Mouse (Mus musculus): ENCODE measurements around the gene Liph.
A peak's percentile ranks its signal among the peaks of the same experiment; 100 is the strongest.
"Not testable (repeated sequence)": the region's sequence is repeated elsewhere in the genome, so short reads cannot be mapped to it uniquely, and the experiment has no call there.

The Liph gene

DNA sequence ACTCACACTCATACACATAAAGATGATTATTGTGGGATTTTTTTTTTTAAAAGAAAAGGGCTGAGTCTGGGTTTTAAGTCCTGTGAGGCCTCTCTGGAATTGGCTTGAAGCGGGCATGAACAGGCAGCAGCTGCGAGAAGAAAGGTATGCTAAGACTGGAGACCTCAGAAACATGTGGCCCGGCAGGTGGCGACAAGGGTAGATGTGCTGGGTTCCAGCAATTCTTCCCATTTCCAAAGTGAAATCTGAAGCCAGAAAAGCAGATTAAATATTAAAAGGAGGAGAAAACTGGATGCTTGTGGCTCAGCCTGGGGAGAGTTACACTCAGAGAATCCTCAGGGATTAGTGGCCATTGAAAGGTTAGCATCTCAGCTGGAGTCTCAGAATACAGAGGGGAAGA is 24.0 kb downstream of the Liph start:
- DNase-seq: no peak

GRCm38 (mm10) chr16:21970536-21970935 is 24.9 kb downstream of the Liph start:
- no peak for DNase-seq

GRCm38 (mm10) chr16:21969874-21970273 is 25.6 kb downstream of the Liph start:
- DNase-seq: no peak

DNA sequence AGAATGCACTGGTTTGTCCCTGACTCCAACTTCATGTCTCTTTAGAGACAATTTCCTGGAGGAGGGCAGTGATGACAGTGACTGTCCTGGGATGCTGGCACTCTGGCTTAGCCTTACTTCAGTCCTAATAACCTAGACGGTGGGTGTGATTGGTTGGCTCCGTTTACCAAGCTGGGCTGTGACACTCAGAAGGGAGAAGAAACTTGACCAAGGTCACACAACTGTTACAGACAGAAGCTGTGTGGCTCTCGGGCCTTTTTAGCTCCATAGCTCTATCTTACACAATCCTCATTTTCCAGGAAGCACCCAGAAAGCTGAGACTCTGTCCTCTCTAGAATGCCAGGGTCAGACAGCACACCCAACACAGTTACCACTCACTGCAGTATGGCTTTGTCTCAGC is 29.9 kb downstream of the Liph start:
- DNase-seq: no peak

GRCm38 (mm10) chr16:21955591-21955990 is 39.9 kb downstream of the Liph start:
- no peak for DNase-seq

DNA sequence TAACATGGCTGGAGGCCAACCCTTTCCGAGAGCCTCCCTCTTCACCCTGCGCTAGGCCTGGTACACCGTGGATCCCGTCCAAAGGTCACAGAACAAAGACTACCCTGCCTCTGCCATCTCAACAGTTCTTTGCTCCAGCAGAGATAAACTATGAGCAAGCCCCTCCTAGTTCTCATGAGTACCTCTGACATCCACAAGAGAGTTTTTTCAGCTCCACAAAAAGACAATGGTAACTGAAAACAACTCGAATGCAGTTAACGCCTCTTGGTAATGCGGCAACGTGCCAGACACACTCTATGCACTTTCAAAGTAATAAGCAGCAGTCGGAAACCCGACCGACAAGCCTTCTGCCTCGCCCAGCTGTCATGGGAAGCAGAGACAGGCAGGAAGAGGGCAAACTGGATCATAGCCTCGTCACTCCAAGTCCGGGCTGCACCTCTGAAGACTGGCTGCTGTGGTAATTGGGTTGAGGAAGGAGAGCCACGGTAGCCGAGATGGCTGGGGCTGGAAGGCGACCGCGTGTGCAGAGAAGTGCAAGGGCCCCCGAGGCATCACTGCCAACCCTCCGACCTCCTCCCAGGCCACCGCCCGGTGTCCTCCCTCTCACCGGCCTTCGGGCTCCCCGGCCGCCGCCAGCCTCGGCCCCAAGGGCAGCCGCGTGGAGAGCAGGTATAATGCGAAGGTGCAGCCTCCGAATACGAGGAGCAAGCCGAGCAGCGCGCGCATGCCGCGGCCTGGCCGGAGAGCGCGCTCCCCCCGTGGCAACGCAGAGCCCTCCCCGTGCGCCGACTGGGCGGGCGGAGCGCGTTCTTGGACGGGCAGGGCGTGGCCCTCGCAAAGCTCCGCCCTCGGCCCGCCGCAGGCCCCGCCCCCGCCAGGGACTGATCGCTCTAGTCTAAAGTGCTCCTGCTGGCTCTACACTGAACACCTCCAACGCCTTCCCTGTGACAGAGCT is 48.4 kb downstream of the Liph start, which contains the start of gene Tmem41a:
Tmem41a (minus strand) TSS at position 792 of the 955 bp plus-strand sequence.
- peak; percentile 87 for DNase-seq

GRCm38 (mm10) chr16:21928471-21928870 is 67.0 kb downstream of the Liph start:
- no peak for DNase-seq

GRCm38 (mm10) chr16:21916681-21917080 is 78.8 kb downstream of the Liph start:
- DNase-seq: no peak

GRCm38 (mm10) chr16:21913347-21913746 is 82.1 kb downstream of the Liph start:
- peak; percentile 22 for DNase-seq

DNA sequence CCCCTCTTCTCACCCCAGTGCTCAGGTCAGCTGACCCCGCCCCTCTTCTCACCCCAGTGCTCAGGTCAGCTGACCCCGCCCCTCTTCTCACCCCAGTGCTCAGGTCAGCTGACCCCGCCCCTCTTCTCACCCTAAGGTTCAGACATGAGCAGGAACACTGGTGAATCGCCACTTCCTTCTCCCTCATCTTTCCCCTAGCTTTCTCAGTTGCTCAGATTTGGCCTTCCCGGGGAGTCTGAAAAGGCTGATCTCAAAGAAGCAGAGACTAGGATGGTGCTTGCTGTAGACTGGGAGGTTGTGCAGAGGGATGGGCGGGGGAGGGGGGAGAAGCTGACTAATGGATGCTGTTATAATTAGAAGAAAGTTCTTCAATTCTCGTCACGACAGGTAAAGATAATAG is 86.6 kb downstream of the Liph start:
- DNase-seq: not testable (repeated sequence)

DNA sequence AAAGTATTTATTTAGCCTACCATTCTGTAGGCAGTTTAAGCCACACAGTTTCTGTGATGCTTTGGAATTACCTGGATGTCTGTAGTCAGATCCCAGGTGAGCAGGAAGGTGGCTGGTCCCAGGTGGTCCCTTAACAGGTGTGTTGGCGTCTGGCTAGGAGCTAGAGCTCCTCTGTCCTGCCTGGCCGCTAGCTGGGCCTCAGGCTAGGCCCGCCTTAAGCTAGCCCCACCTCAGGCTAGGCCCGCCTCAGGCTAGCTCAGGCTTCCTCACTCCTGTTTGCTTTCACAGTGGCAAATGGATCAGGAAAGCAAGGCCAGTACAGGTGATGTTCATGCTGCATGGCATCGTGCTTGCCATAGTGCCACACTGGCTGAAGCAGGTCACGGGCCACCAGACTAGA is 88.6 kb downstream of the Liph start:
- DNase-seq: no peak

DNA sequence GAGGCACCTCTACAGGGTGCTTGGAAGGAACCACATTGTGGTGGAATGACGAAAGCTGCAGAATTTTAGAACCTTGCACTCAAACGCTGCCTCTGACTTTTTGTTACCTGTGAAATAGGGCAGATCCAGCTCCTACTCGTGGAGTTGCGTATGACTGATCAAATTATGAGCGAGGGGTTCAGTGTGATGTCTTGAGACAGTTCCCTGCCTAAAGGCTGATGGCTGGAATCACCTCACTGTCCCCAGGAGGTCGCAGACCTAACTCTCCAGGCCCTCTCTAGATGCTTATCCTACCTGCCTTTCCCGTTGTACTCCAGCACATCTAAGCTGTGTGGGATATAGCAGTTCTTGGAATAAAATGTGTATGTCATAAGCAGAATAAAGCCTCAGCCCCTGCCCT is 89.5 kb downstream of the Liph start:
- no peak for DNase-seq

DNA sequence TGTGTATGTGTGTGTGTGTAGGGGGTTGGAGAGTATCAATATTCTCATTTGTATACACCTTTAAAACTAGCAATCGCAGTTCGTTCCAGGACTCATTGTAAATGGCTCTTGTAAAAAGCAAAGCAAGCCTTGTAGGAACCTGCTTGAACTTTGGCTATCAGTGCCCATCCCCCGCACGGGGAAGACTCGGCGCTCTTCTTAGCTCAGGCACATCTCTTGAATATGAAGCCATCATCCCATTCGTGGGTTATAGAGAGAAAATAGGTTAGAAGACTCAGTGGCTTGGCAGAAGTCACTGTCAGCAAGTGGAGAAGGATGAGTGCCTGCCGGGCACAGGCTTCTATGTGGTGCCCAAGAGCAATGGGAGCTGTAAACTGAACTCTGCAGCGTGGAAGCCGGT is 90.8 kb downstream of the Liph start:
- no peak for DNase-seq
